Comparison of ENCODE assay signal across 15 mouse cellular contexts in the genomic region with DNA sequence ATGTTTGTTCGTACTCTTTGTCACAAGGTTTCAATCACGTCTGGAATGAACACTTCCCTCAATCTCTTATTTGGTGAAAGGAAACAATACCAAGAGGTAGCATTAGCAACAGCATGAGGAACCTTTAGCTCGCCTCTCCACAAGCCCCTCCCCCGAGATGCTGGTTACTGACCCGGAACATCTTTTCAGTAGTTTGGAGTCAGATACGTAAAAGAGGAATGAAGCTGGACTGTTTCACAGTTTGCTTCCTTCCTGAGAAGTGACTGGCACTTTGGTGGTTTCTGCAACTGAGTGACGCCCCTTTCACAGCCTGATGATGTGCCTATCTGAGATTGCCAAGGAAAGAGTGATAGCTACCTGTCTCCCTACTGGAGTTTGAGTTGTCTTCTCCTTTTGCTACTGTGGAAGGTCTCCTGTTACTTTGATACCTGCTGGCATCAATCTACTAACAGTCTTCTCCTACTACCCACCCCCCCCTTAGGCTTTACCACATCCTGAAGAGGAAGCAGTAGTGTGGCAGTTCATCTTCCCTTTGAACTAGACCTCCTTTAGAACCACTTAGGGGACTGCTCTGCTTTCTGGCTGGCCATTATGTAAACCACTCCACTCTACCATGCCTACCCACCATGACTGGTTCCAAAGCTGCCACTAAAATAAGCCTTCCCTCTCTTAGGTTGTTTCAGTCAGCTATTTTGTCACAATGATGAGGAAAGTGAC. TPM values are rescaled to one million over a fixed set of nuclear protein-coding genes. Genes with fewer than 3 reads are reported as not detected.
DNase-seq lines count a peak whose midpoint lies in the region; ATAC-seq and TF ChIP-seq lines count a peak whose summit lies in the region.
"Had no signal": no experiment of that assay in that cellular context is flagged by ENCODE, and none has a peak within 500 bp of the region (broad histone marks: within the 10 kb centered on the region; RNA-seq: fewer than 3 reads in every experiment).

No protein-coding gene starts in this region.

- no peak for DNase-seq in lung, postnatal 14 days
- peak; percentile 20 for DNase-seq in thymus, postnatal 4 days
- no peak for DNase-seq in left cerebral cortex, adult 2 months (ENCODE audit: extremely low spot score in 1 of 2, low spot score in 2 of 2)
- no peak for DNase-seq in gastrocnemius, adult 8-10 months (ENCODE audit: low spot score in 2 of 2)
- DNase-seq: adrenal gland, adult 2 months; cerebellum, postnatal 25 days; gastrocnemius, adult 2 months; kidney, adult 18-20 months; right cerebral cortex, postnatal 4 days had no signal

- TF ChIP-seq CTCF in left cerebral cortex, adult 2 months (IDR thresholded peaks at IDR 0.05), result no peak

- H3K27me3 ChIP-seq in lung, embryonic 15.5 days, result no peaks in the 10 kb centered on the region
- H3K27me3 ChIP-seq in liver, embryonic 16.5 days (ENCODE audit: control insufficient read depth, insufficient read depth, low read depth, low read length), result no peaks in the 10 kb centered on the region
- H3K27me3 ChIP-seq: embryonic facial prominence, embryonic 13.5 days had no signal

- no peak for ATAC-seq in lung, embryonic 15.5 days (ENCODE audit: borderline replicate concordance, extremely low read depth, low FRiP score, low TSS enrichment)
- ATAC-seq in liver, embryonic 16.5 days (ENCODE audit: low read depth), result peak; percentile 21; the same call in 1 of the 2 replicates
- peak; percentile 89 for ATAC-seq in neutrophil, adult 5-6 weeks (ENCODE audit: extremely low read depth, insufficient number of reproducible peaks, low FRiP score, poor library complexity, severe bottlenecking)

- no peak overlapping the region for H3K9ac ChIP-seq in lung, embryonic 15.5 days
- H3K9ac ChIP-seq in liver, embryonic 16.5 days (ENCODE audit: low read depth, low read length), result no peak overlapping the region
- H3K9ac ChIP-seq: embryonic facial prominence, embryonic 13.5 days; hindbrain, embryonic 14.5 days had no signal

- no peaks in the 10 kb centered on the region for H3K4me1 ChIP-seq in lung, embryonic 15.5 days
- no peaks in the 10 kb centered on the region for H3K4me1 ChIP-seq in liver, embryonic 16.5 days (ENCODE audit: control insufficient read depth, low read depth, low read length)
- H3K4me1 ChIP-seq: embryonic facial prominence, embryonic 13.5 days had no signal

- no peak overlapping the region for H3K4me3 ChIP-seq in lung, embryonic 15.5 days
- no peak overlapping the region for H3K4me3 ChIP-seq in liver, embryonic 16.5 days (ENCODE audit: low read depth, low read length)
- no peak overlapping the region for H3K4me3 ChIP-seq in left cerebral cortex, adult 2 months
- H3K4me3 ChIP-seq: embryonic facial prominence, embryonic 13.5 days; gastrocnemius, adult 2 months had no signal

- peak overlapping the region; percentile 43 for H3K27ac ChIP-seq in lung, embryonic 15.5 days
- peak overlapping the region; percentile 64 for H3K27ac ChIP-seq in liver, embryonic 16.5 days (ENCODE audit: low read length)
- H3K27ac ChIP-seq in left cerebral cortex, adult 2 months, result no peak overlapping the region
- H3K27ac ChIP-seq: embryonic facial prominence, embryonic 13.5 days; gastrocnemius, adult 2 months; hindbrain, embryonic 14.5 days had no signal

- H3K9me3 ChIP-seq in lung, embryonic 15.5 days, result no peaks in the 10 kb centered on the region
- no peaks in the 10 kb centered on the region for H3K9me3 ChIP-seq in liver, embryonic 16.5 days (replicated peaks; ENCODE audit: control insufficient read depth, low read length)
- H3K9me3 ChIP-seq: embryonic facial prominence, embryonic 13.5 days had no signal

- no peak overlapping the region for H3K4me2 ChIP-seq in lung, embryonic 15.5 days
- H3K4me2 ChIP-seq in liver, embryonic 16.5 days (ENCODE audit: low read depth, low read length), result no peak overlapping the region
- H3K4me2 ChIP-seq: embryonic facial prominence, embryonic 13.5 days; heart, embryonic 11.5 days; hindbrain, embryonic 14.5 days had no signal

- H3K36me3 ChIP-seq in lung, embryonic 15.5 days, result no peaks in the 10 kb centered on the region
- no peaks in the 10 kb centered on the region for H3K36me3 ChIP-seq in liver, embryonic 16.5 days (ENCODE audit: control insufficient read depth, insufficient read depth)
- H3K36me3 ChIP-seq: embryonic facial prominence, embryonic 13.5 days had no signal

- 68% methylated on average over 7 of the region's 7 CpGs for WGBS in lung, embryonic 15.5 days
- WGBS in liver, embryonic 16.5 days (ENCODE audit: insufficient replicate concordance), result 27% methylated on average over 7 of the region's 7 CpGs

- intact Hi-C loops in left cerebral cortex, adult 2 months (cut with DNase I), result no loop called here

RNA-seq across cellular contexts. Expression of gene Lrrk2, which starts 29.2 kb away (rescaled TPM):
- 6.5 and 7.9 TPM in 2 replicates for polyA plus RNA-seq in lung, embryonic 15.5 days (2015; fragmentation: Nextera tagmentation; extraction: Ambion mirVana)
- polyA plus RNA-seq in liver, embryonic 16.5 days (2015; fragmentation: Nextera tagmentation; extraction: Ambion mirVana), result 1.5 and 1.7 TPM in 2 replicates
- 298 and 325 TPM in 2 replicates for total RNA-seq in neutrophil, adult 5-6 weeks (2017)
- 10 to 100 TPM; 49.4 to 52.7 TPM for total RNA-seq in left cerebral cortex, adult 2 months (2021)
- total RNA-seq in gastrocnemius, adult 8-10 months (2022), result 1 to 10 TPM; 4.3 to 6.0 (median 5.2) TPM

Comparison
In these comparisons a context has a peak if more than half of its experiments do, and no peak if none do; other contexts are left out.
1. RNA of gene Lrrk2, which starts 29.2 kb away (total RNA-seq): 298 to 325 TPM in neutrophil, adult 5-6 weeks and 49.4 to 52.7 TPM in left cerebral cortex, adult 2 months; 4.3 to 6.0 TPM in gastrocnemius, adult 8-10 months; every median in the first group is over 4 times any median in the second.